Mouse (Mus musculus) T-helper 1 cell (primary cell): ENCODE results near the gene Zdhhc6.

ENCODE experiments used
- in situ Hi-C: fragments of 300-600 bp; cut with MboI, MseI; formaldehyde crosslinking; loops from one replicate; pipeline ENCODE4 v1.15.1; 2025; ENCODE audit warnings: high pct_unique_total_duplicates

The Zdhhc6 gene

GRCm38 (mm10) chr19:55260389-55261184, 55.2 kb downstream of the Zdhhc6 start:
- in situ Hi-C loops = no loop called here

DNA sequence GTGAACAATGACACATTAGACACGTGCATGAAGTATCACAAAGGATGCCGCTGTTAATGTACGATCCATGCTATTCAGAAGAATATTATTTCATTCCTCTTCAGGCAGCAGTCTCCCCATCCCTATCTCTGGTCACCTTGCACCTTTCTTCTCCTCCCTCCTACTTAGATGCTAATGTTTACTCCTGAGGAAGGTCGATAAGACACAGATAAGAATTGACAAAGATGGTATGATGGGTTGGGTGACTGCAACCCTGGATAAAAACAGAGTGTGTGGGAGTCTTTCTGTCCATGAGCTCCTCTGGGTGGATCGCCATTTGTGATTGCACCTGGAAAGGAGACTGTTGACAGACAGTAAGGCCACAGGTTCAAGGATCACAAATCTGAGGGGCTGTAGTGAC, 57.3 kb downstream of the Zdhhc6 start:
- in situ Hi-C loops = loop anchor here (5.0 kb wide), 1 partner anchor 54 kb away; no protein-coding TSS in a partner anchor

- in situ Hi-C loops = loop anchor here (5.0 kb wide), 1 partner anchor 54 kb away; no protein-coding TSS in a partner anchor
Observed at GRCm38 (mm10) chr19:55257656-55258375, 58.0 kb downstream of the Zdhhc6 start.

GRCm38 (mm10) chr19:55256156-55256555, 59.7 kb downstream of the Zdhhc6 start:
- in situ Hi-C loops = loop anchor here (5.0 kb wide), 1 partner anchor 56 kb away; no protein-coding TSS in a partner anchor

- in situ Hi-C loops = loop anchor here (5.0 kb wide), 1 partner anchor 58 kb away; no protein-coding TSS in a partner anchor
Observed at GRCm38 (mm10) chr19:55254513-55255016, 61.3 kb downstream of the Zdhhc6 start.

- in situ Hi-C loops = no loop called here
Observed at GRCm38 (mm10) chr19:55253570-55254441, 62.0 kb downstream of the Zdhhc6 start.

DNA sequence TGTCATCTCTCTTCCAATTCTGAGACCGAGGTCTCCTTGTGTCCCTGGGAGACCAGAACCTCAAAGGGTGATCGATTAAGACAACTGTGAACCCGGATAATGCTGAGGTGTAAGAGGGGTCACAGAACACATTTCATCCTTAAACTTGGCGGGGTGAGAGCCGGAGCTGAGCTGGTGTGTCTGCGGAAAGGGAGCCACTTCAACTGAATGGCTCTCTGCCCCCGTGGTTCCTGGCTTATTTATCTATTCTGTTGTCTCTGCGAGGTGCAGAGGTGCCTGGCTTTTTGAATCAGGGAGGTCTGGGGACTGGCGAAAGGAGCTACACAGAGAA, 62.6 kb downstream of the Zdhhc6 start:
- in situ Hi-C loops = no loop called here

GRCm38 (mm10) chr19:55251383-55252124, 64.3 kb downstream of the Zdhhc6 start, which contains the start of gene Acsl5:
Acsl5 (plus strand) TSS chr19:55251938.
- in situ Hi-C loops = no loop called here

DNA sequence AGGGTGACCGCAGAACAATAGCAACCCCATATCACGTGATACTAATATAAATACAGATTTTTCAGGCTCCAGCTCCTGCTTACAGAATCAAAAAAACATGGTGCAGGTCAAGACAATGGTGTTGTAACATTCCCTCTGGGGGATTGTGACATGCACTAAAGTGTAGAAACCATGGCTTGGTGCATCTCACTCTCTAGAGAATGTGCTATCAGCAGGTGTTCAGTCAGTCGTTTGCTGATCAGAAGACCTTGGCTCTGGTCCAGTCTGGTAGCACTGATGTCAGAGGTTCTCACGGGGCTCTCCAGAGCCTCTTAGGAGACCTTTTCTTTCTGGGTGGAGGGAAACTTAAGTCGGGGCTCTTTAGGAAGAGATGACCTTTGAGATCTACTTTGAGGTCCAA, 65.4 kb downstream of the Zdhhc6 start:
- in situ Hi-C loops = no loop called here

DNA sequence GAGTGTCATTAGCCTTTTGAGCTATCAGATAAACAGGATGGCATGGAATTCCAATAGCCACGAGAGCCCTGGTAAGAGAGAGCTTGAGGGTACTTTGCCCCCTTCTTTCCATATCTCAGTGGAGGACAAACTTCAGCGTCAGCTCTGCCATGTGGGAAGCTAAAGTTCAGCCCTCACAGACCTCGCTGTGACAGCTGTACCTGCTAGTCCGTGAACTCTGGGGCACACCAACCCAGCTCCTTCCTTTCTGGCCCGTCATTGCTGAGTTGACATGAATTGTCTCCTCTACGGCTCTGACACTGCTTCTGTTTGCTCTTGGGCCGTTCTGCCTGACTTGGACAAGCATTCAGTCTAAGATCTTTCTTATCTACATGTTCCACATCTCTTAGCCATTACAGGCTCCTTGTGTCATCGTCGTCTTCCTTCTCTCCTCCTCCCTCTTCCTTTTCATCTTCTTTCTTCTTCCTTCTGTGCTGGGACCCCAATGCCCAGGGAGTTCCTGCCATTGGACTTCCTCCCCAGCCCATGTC, 67.8 kb downstream of the Zdhhc6 start:
- in situ Hi-C loops = no loop called here

DNA sequence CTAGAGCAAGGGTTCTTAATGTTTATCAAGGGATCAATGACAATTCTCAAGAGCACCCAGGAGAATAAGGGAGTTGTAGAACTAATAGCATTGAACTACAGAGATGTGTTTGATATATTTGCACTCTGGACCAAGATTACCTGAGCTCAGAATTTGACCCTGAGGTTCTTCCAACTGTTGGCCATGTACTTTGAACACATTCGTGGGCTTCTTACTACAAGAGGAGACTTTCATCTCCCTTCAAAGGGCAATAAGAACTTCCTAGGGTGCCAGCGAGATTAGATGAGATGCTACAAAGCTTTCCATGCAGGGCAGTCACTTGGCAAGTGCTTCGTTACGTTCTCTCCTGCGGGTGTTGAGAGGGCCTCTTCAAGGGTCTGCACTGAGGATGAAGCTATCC, 68.3 kb downstream of the Zdhhc6 start:
- in situ Hi-C loops = no loop called here

DNA sequence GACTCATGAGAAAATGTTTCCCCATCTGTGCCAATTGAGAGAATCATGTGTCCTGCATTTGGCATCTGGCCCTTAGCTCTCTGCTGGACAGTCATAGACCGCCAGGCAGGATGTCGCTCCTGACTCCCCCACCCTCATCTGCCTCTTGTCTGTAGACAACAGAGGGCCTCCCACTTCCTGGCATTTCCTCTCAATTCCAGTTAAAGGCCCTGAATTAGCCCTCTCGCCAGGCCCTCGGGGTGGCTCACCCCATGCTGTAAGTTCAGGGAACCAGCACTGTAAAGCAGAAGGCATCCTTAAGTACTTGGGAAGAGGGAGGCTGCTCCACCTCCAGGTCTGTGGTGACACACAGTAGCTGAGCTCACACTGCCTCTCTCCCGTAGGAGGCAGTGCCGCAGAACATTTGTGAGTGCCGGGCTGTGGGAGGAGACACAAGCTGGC, 71.0 kb downstream of the Zdhhc6 start:
- in situ Hi-C loops = no loop called here

- in situ Hi-C loops = no loop called here
Observed at GRCm38 (mm10) chr19:55241186-55241645, 74.6 kb downstream of the Zdhhc6 start, which contains the start of gene Gucy2g. Gucy2g (minus strand) TSS chr19:55241236.

DNA sequence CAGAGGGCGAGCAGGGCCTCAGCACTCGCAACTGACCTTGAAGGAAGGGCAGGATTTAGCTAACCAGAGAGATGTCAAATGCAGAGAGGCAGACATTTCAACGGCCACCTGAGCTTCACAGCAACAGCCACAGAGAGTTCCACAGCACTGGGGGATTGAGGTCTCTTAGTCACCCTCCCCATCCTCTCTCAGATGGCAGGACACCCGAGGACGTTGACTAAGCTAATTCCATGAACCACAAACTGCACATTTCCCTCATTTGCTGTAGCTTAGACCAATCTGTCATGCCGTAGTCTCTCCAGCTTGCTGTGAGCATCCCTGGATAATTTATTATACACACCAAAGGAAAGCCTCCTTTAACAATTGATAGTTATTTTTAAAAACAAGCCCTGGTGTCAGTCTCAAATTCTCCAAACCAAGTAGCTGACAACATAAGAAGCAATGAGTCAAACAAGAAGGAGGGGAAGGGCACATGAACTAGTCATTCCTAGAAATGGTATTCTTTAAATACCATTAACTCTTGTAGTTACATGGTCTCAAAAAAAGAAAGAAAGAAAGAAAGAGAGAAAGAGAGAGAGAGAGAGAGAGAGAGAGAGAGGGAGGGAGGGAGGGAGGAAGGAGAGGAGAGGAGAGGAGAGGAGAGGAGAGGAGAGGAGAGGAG, 75.9 kb downstream of the Zdhhc6 start:
- in situ Hi-C loops = no loop called here

DNA sequence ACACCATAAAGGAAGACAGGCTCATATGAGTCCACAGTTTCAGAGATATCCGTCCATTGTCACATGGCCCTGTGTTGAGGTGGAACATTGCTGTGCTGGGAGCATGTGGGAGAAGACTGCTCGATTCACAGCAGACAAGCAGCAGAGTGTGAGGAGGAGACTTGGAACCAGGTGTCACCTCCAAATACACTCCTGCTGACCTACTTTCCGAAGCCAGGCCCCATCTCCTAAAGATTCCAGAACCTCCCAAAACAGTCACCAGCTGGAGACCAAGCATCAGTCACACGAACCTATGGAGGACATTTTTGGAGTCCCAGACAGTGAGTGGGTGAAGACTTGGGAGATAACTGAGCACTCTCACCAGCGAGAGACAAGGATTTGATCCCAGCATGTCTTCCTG, 79.3 kb downstream of the Zdhhc6 start:
- in situ Hi-C loops = no loop called here

DNA sequence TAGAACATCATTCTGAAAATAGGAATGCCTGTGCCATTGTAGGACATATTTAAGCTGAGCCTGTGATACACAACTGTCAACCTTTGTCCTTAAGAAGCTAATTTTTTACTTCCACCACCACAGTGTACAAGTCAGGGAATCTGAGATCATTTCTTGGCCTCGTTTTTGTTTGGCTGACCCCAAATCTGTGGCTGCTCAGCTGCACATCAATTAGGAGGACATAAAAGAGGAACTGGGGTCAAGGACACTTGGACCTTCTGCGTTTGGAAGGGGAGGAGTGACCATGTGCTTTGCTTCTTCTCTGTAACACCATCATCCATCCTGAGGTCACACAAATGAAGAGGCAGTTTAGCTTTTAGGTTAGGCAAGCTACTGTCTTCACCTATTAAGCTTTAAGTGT, 79.8 kb downstream of the Zdhhc6 start:
- in situ Hi-C loops = no loop called here

DNA sequence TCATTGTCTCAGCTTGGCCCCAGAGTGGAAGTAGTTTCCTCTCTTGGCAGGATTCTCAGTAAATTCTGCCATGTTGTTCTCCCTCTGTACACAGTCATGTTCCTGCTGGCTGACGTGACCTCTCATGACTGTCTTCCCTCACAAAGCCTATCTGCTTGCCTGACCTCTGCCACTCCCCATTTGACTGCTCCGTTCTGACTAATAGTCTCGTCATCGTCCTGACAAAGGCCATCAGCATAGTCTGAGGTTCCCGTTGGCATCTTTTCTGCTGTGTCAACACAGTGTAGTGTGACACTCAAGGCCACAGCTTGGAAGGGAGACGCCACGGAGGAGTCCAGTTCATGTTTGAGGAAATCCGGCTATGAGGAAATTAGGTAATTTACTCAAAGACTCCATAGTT, 83.7 kb downstream of the Zdhhc6 start:
- in situ Hi-C loops = no loop called here

DNA sequence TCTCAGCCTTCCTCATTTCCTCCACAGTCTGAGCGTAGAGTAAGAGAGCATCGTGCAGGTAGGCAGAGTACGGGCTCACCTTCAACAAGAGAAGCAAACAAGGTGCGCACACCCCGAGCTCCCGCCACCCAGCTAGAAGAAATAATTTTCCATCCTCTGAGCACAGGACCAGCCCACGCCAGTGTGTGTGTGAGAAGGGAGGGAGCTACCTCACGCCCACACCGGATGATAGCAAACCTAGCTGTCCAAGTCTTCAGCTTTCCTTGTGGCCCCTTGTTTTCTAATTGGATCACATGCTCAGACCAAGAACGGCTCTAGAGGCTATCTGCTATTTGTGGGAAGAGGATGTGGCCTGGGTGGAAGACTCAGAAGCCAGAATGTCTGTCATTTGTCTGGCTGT, 84.8 kb downstream of the Zdhhc6 start:
- in situ Hi-C loops = no loop called here

- in situ Hi-C loops = no loop called here
Observed at GRCm38 (mm10) chr19:55227135-55227534, 88.7 kb downstream of the Zdhhc6 start.

DNA sequence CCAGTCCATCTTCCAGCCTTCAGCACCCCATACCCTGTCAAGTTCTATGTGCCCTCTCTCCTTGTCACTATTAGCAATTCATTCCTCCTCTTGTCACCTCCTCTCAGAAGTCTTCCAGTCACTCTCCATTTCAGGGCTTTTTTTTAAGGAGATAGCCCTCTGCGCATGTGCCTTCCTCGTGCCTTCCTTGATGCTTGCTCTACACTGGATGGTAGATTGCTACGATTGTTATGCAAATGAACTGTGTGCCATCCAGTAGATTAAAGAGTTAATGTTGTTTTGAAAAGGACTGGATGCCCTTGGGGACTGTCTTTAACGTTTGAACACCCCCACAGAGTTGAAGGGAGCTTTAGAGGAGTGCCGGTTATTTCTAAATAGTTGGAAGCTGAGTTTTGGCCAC, 89.2 kb downstream of the Zdhhc6 start:
- in situ Hi-C loops = no loop called here
